In the genomic region with DNA sequence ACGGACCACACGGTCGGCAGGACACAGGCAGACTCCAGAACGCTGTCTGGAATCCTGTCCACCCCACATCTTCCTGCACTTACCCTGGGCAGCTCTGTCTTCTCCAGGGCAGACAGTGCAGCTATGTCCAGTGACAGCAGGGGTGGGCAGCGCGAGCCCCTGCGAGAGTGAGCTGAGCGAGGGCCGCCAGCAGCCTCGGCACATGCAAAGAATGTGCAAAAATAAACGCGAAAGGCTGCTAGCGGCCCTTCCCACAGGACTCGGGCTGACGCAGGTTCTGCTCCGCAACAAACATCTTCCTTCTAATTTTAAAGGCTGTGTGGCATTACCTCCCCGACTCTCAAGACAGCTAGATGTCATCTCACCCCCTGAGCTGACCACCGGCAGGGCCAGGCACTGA, we compare ENCODE assay signal across 25 mouse cellular contexts. TPM values are rescaled to one million over a fixed set of nuclear protein-coding genes. Genes with fewer than 3 reads are reported as not detected.
A peak's percentile ranks its signal among the peaks of the same experiment; 100 is the strongest.
DNase-seq lines count a peak whose midpoint lies in the region; ATAC-seq lines count a peak whose summit lies in the region.
"Had no signal": no experiment of that assay in that cellular context is flagged by ENCODE, and none has a peak within 500 bp of the region (broad histone marks: within the 10 kb centered on the region; RNA-seq: fewer than 3 reads in every experiment).

No protein-coding gene starts in this region.

- no peaks in the 10 kb centered on the region for H3K27me3 ChIP-seq in forebrain, embryonic 13.5 days
- no peaks in the 10 kb centered on the region for H3K27me3 ChIP-seq in forebrain, embryonic 12.5 days
- no peaks in the 10 kb centered on the region for H3K27me3 ChIP-seq in midbrain, embryonic 14.5 days (ENCODE audit: control insufficient read depth, insufficient read depth, low read length)
- no peaks in the 10 kb centered on the region for H3K27me3 ChIP-seq in midbrain, embryonic 10.5 days (ENCODE audit: low read depth, poor library complexity, severe bottlenecking)
- H3K27me3 ChIP-seq in midbrain, embryonic 15.5 days (replicated peaks): no peaks in the 10 kb centered on the region
- H3K27me3 ChIP-seq: embryonic facial prominence, embryonic 13.5 days; kidney, embryonic 15.5 days; limb, embryonic 15.5 days; neural tube, embryonic 12.5 days had no signal

- no peaks in the 10 kb centered on the region for H3K36me3 ChIP-seq in forebrain, embryonic 13.5 days (ENCODE audit: poor library complexity, severe bottlenecking)
- peaks cover 5% of the 10 kb centered on the region; the same call in 1 of the 2 replicates for H3K36me3 ChIP-seq in forebrain, embryonic 12.5 days (replicated peaks)
- no peaks in the 10 kb centered on the region for H3K36me3 ChIP-seq in midbrain, embryonic 14.5 days (ENCODE audit: control insufficient read depth, insufficient read depth, low read length)
- H3K36me3 ChIP-seq in midbrain, embryonic 10.5 days: peaks cover 13% of the 10 kb centered on the region
- H3K36me3 ChIP-seq in midbrain, embryonic 15.5 days (replicated peaks): no peaks in the 10 kb centered on the region
- H3K36me3 ChIP-seq: embryonic facial prominence, embryonic 13.5 days; limb, embryonic 15.5 days; neural tube, embryonic 12.5 days had no signal

- no peak overlapping the region for H3K4me2 ChIP-seq in forebrain, embryonic 13.5 days
- no peak overlapping the region for H3K4me2 ChIP-seq in forebrain, embryonic 12.5 days
- H3K4me2 ChIP-seq in midbrain, embryonic 14.5 days (ENCODE audit: low read length): no peak overlapping the region
- no peak overlapping the region for H3K4me2 ChIP-seq in midbrain, embryonic 15.5 days
- H3K4me2 ChIP-seq: embryonic facial prominence, embryonic 13.5 days; kidney, embryonic 15.5 days; limb, embryonic 15.5 days; lung, embryonic 14.5 days; neural tube, embryonic 12.5 days had no signal

- peaks cover 10% of the 10 kb centered on the region; the same call in 1 of the 2 replicates for H3K4me1 ChIP-seq in forebrain, embryonic 13.5 days
- peaks cover 17% of the 10 kb centered on the region; the same call in 1 of the 2 replicates for H3K4me1 ChIP-seq in forebrain, embryonic 12.5 days
- H3K4me1 ChIP-seq in midbrain, embryonic 14.5 days (ENCODE audit: control insufficient read depth, insufficient read depth, low read length): peaks cover 4% of the 10 kb centered on the region; the same call in 1 of the 2 replicates
- H3K4me1 ChIP-seq in midbrain, embryonic 10.5 days: peaks cover 43% of the 10 kb centered on the region
- H3K4me1 ChIP-seq in midbrain, embryonic 15.5 days: peaks cover 11% of the 10 kb centered on the region
- H3K4me1 ChIP-seq: limb, embryonic 15.5 days had no signal

- peaks cover 7% of the 10 kb centered on the region; the same call in 1 of the 2 replicates for H3K9me3 ChIP-seq in forebrain, embryonic 13.5 days (replicated peaks)
- peaks cover 3% of the 10 kb centered on the region; the same call in 1 of the 2 replicates for H3K9me3 ChIP-seq in forebrain, embryonic 12.5 days
- H3K9me3 ChIP-seq in midbrain, embryonic 14.5 days (ENCODE audit: control insufficient read depth, low read length): peaks cover 8% of the 10 kb centered on the region; the same call in 1 of the 2 replicates
- H3K9me3 ChIP-seq in midbrain, embryonic 10.5 days (replicated peaks): peaks cover 19% of the 10 kb centered on the region
- H3K9me3 ChIP-seq in midbrain, embryonic 15.5 days: peaks cover 5% of the 10 kb centered on the region; the same call in 1 of the 2 replicates
- H3K9me3 ChIP-seq: heart, embryonic 10.5 days; limb, embryonic 15.5 days had no signal

- H3K27ac ChIP-seq in forebrain, embryonic 13.5 days: peak overlapping the region; percentile 4; the same call in 1 of the 2 replicates
- no peak overlapping the region for H3K27ac ChIP-seq in forebrain, embryonic 12.5 days
- H3K27ac ChIP-seq in midbrain, embryonic 14.5 days (replicated peaks; ENCODE audit: low read depth, low read length): 0 out of 2 replicates have a peak overlapping the region, but pooled peaks have one; percentile 26
- H3K27ac ChIP-seq in midbrain, embryonic 10.5 days (replicated peaks): no peak overlapping the region; the same call in 1 of the 2 replicates
- peak overlapping the region; percentile 51; the same call in 1 of the 2 replicates for H3K27ac ChIP-seq in midbrain, embryonic 15.5 days
- H3K27ac ChIP-seq: embryonic facial prominence, embryonic 13.5 days; gastrocnemius, adult 2 months; heart, embryonic 10.5 days; kidney, embryonic 15.5 days; limb, embryonic 15.5 days; liver, embryonic 14.5 days; neural tube, embryonic 12.5 days had no signal

- no peak overlapping the region for H3K9ac ChIP-seq in forebrain, embryonic 13.5 days
- H3K9ac ChIP-seq in forebrain, embryonic 12.5 days: no peak overlapping the region
- H3K9ac ChIP-seq in midbrain, embryonic 14.5 days (replicated peaks; ENCODE audit: low read length): 0 out of 2 replicates have a peak overlapping the region, but pooled peaks have one; percentile 12
- H3K9ac ChIP-seq in midbrain, embryonic 15.5 days: no peak overlapping the region
- H3K9ac ChIP-seq: embryonic facial prominence, embryonic 13.5 days; kidney, embryonic 15.5 days; limb, embryonic 15.5 days; liver, embryonic 14.5 days; lung, embryonic 14.5 days had no signal

- 71% methylated on average over 18 of the region's 18 CpGs for WGBS in forebrain, embryonic 13.5 days
- 73% methylated on average over 18 of the region's 18 CpGs for WGBS in forebrain, embryonic 12.5 days
- WGBS in midbrain, embryonic 14.5 days: 50% methylated on average over 18 of the region's 18 CpGs
- 79% methylated on average over 18 of the region's 18 CpGs for WGBS in midbrain, embryonic 10.5 days
- WGBS in midbrain, embryonic 15.5 days: 53% methylated on average over 18 of the region's 18 CpGs

- peak; percentile 34 to 36 for DNase-seq in left cerebral cortex, adult 18-20 months (ENCODE audit: low spot score in 2 of 2)
- DNase-seq in left cerebral cortex, adult 8-10 months (ENCODE audit: low spot score in 2 of 2): no peak
- DNase-seq in midbrain, embryonic 14.5 days: peak; percentile 46
- no peak for DNase-seq in midbrain, embryonic 10.5 days (ENCODE audit: low spot score)
- no peak for DNase-seq in lung, postnatal 36 days
- DNase-seq: adrenal gland, adult 8-10 months; cerebellum, adult 2 months; cerebellum, postnatal 25 days; embryo, embryonic 11 days; gastrocnemius, adult 2 months; heart, postnatal 4 days; kidney, postnatal 36 days; lung, embryonic 14.5 days had no signal

- H3K4me3 ChIP-seq in forebrain, embryonic 13.5 days: no peak overlapping the region
- H3K4me3 ChIP-seq in forebrain, embryonic 12.5 days (replicated peaks): no peak overlapping the region
- H3K4me3 ChIP-seq in midbrain, embryonic 14.5 days (replicated peaks; ENCODE audit: low read depth, low read length): no peak overlapping the region
- H3K4me3 ChIP-seq in midbrain, embryonic 10.5 days: no peak overlapping the region
- no peak overlapping the region for H3K4me3 ChIP-seq in midbrain, embryonic 15.5 days
- H3K4me3 ChIP-seq: embryonic facial prominence, embryonic 13.5 days; erythroblast, embryonic 14.5 days; gastrocnemius, adult 2 months; heart, embryonic 10.5 days; kidney, embryonic 15.5 days; limb, embryonic 15.5 days; neural tube, embryonic 12.5 days had no signal

- ATAC-seq in forebrain, embryonic 13.5 days: no peak
- ATAC-seq in forebrain, embryonic 12.5 days (ENCODE audit: low FRiP score): no peak
- ATAC-seq in midbrain, embryonic 14.5 days (ENCODE audit: low FRiP score, low TSS enrichment): no peak
- no peak for ATAC-seq in midbrain, embryonic 15.5 days (replicated peaks)
- ATAC-seq: activated CD4-positive, CD25-positive, alpha-beta regulatory T cell, adult 4 months; intestine, postnatal 0 days had no signal

RNA-seq across cellular contexts. Expression of gene Cux2, which starts 47.8 kb away (rescaled TPM):
- 16.9 and 17.9 TPM in 2 replicates for polyA plus RNA-seq in forebrain, embryonic 13.5 days (2015; fragmentation: Nextera tagmentation; extraction: Ambion mirVana)
- polyA plus RNA-seq in forebrain, embryonic 12.5 days (2016; fragmentation: Nextera tagmentation; extraction: Ambion mirVana): 13.7 and 14.0 TPM in 2 replicates
- total RNA-seq in left cerebral cortex, adult 18-20 months (2021): 100 to 1,000 TPM; 192 to 210 TPM
- total RNA-seq in left cerebral cortex, adult 8-10 months (2022): 100 to 1,000 TPM; 150 to 185 (median 160) TPM
- polyA plus RNA-seq in midbrain, embryonic 14.5 days (2014; fragmentation: Nextera tagmentation; extraction: Ambion mirVana): 25.5 and 28.8 TPM in 2 replicates
- polyA plus RNA-seq in midbrain, embryonic 10.5 days (2016; fragmentation: Nextera tagmentation; extraction: Ambion mirVana): 6.4 and 10.2 TPM in 2 replicates
- 24.7 and 27.3 TPM in 2 replicates for polyA plus RNA-seq in midbrain, embryonic 15.5 days (2015; fragmentation: Nextera tagmentation; extraction: Ambion mirVana)

Comparison
In these comparisons a context has a peak if more than half of its experiments do, and no peak if none do; other contexts are left out.
1. H3K27ac ChIP-seq: peak in forebrain, embryonic 13.5 days (single experiment), midbrain, embryonic 14.5 days (single experiment) and midbrain, embryonic 15.5 days (single experiment); none in forebrain, embryonic 12.5 days (single experiment) and midbrain, embryonic 10.5 days (single experiment).
2. DNase-seq: peak in left cerebral cortex, adult 18-20 months (2 of 2) and midbrain, embryonic 14.5 days (single experiment); none in left cerebral cortex, adult 8-10 months (0 of 2), midbrain, embryonic 10.5 days (single experiment) and lung, postnatal 36 days (single experiment).